Mouse (Mus musculus): ENCODE results near the gene Tfrc. TPM values are rescaled to one million over a fixed set of nuclear protein-coding genes. Genes with fewer than 3 reads are reported as not detected.

The Tfrc gene
- 100 to 1,000 TPM in 1 of 2 experiments, 10 to 100 TPM in 1; 83.5 to 124 TPM for total RNA-seq (2021)
- long read RNA-seq, experiment 1, full-length matches to known transcripts, result 19 of 29 reads
- long read RNA-seq, experiment 1, partial matches to known transcripts, result 1 of 29 reads
- long read RNA-seq, experiment 1, other reads (novel, unspliced or antisense), result 9 of 29 reads
- long read RNA-seq, experiment 2, full-length matches to known transcripts, result 31 of 38 reads
- long read RNA-seq, experiment 2, partial matches to known transcripts, result 0 of 38 reads
- long read RNA-seq, experiment 2, other reads (novel, unspliced or antisense), result 7 of 38 reads

DNA sequence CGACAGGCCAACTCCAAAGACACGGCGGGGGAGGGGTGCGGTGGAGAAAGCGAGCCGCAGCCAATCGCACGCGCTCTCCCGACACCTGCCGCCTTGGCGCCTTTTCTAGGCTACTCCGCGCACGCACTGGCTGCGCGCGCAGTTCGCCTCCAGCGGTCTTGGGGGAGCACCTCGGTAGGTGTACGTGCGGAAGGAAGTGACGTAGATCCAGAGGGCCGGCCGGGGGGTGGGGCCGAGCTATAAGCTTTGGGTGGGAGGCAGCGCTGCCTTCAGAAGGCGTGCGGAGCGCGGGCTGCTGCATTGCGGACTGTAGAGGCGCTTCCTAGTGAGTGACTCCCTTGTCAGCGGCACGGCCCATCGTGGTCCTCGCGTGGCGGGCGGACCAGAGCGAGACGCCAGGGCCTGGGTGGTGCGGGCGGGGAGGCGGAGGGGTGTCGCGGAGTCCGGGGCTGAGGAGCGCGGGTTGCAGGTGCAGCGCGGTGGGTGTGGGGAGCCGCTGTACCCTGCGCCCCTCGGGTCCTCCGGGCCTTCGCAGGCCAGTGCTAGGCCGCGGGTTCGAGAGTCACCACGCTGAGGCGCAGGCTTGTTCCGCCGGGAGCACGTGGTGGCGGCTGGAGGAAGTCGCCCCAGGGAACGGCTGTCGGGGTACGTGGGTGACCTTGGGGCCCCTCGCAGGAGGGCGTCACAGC lies at the start of gene Tfrc:
Tfrc (plus strand) TSS at position 209 of the 689 bp plus-strand sequence.
- peak; percentile 85 to 92 for DNase-seq (ENCODE audit: low spot score in 2 of 2)

DNA sequence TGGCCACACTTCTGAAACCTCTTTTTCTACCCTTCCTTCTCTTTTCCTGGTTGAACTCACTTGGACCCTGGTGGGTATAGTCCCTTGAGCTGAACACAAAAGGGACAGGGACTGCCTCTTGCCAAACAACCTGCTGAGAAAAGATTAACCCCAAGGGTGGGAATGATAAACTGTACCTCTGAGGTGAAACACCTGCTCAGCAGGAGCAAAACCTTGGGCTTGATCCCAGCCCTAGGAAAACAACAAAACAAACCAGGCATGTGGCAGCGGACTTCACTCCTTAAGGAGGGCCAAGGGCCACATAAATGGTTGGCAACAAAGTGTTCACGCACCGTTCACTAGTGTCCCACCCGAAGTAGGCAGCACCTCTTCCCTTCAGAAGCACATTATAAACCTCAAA lies 49.2 kb upstream of the Tfrc start:
- DNase-seq (ENCODE audit: low spot score in 2 of 2), result no peak

DNA sequence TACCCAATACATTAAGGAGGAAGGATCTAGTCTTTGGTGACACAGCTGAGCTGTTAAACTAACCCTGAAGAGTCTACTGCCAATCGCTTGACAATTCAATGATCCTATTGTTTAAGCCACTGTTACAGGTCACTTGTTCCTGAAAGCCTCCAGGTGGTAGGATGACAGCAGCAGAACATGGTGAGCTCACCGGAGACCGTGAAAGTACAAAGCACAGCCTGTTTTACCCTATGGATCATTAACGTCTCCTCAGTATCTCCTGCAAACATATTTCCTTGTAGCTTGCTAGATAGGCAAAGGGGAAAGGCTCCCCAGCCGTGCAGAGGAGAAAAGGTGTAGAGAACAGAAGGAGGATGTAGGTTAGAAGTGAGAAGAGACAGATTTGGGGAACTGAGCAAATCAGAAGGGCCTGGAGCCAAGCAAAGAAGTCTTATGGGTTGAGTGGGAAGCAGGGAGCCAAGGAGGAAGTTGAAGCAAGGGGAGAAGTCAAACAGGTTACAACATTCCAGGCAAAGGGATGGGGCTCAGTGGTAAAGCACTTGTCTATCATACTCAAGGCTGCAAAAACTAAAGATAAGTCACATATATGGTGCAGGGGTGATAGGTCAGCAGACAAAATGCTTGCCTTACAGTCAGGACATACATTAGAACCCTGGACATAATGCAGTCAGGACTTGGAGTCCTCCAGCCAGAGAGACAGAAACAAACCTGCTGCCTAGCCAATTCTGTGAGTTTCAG lies 45.5 kb upstream of the Tfrc start:
- DNase-seq (ENCODE audit: low spot score in 2 of 2), result no peak

DNA sequence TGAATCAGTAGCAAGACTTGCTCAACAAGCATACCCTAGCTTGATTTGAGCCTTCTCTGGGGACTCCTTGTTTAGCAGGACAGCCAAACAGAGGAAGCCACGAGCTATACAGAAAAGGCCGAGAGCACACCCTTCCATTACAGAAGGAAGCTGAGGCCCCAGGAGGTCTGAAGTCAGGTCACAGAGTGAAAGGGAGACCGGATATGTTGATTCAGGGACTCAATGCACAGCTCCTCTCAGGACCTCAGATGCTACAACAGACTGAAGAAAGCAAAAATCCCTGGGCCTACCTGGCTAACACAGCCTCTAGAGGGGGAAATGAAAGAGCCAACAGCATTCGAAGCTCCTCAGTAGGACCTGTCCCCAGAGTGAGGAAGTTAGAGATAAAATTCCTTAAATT lies 41.4 kb upstream of the Tfrc start:
- DNase-seq (ENCODE audit: low spot score in 2 of 2), result no peak

DNA sequence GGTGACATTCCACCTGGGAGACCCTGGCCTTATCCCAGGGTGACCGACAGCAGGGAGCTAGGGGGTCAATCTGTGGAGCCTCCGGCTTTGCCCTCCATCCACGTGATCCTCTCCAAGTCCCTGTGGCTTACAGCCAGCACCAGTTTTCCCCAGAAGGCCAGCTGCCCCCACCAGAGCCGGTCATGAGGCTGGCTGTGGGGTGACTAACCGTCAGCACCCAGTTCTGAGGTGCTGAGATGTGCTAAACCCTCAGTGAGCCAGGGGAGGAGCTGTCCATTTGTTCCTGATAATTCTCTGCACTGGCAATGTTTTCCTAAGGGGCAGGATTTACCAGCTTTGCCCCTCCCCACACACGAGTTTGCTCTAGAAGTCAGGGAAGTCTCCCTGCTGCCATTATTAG lies 40.3 kb upstream of the Tfrc start:
- DNase-seq (ENCODE audit: low spot score in 2 of 2), result no peak

DNA sequence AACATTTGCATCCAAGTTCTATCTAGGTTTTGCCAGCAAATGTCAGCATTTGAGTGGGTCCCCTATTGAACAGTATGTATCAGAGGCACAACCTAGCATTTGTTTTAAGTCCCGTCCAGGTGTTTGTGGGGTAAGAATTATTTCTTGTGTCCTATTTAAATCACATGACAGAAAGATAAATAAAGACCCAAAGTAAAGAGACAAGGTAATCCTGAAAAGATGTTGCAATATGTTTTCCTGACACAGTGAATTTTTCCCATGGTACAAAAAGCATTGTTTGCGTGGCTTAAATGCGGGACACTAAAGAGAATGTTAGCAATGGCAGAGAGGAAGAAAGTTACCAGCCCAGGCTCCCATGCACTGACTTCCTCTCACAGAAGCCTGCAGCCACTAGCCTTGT lies 38.7 kb upstream of the Tfrc start:
- no peak for DNase-seq (ENCODE audit: low spot score in 2 of 2)

DNA sequence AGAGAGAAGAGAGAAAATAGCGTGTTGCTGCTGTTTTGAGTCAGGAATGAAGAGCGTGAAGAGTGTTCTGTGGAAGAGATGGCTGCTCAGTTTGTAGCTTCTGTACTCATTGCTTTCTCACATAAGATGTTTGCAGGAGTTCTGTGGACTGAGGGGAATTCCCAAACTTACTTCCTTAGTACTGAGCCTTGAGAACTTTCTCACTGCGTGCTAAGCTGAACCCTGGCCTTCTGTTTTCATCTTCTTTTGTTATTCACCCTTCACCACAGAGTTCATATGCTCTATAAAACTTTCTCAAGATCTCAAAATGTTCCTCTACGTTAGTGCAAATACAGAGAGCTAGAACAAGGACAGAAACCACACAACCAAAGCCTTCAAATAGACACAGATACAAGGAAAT lies 36.2 kb upstream of the Tfrc start:
- no peak for DNase-seq (ENCODE audit: low spot score in 2 of 2)

DNA sequence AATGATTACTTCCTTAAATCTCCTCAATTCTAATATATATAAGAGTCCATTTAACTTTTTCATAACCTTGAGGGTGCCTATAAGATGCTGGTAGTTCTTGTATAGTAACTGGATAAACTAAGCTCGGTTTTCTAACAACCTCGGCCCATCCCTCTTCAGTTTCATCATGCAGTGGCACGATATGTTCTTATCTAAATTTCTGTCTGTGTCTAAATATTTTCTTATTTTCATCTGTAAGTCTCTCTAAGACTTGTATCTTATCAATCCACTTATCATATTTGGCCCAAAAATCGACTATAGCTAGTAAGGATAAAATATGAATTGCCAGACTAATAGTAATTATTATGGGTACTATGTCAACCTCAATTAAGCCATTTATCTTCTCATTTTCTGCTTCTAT lies 22.2 kb upstream of the Tfrc start:
- no peak for DNase-seq (ENCODE audit: low spot score in 2 of 2)

DNA sequence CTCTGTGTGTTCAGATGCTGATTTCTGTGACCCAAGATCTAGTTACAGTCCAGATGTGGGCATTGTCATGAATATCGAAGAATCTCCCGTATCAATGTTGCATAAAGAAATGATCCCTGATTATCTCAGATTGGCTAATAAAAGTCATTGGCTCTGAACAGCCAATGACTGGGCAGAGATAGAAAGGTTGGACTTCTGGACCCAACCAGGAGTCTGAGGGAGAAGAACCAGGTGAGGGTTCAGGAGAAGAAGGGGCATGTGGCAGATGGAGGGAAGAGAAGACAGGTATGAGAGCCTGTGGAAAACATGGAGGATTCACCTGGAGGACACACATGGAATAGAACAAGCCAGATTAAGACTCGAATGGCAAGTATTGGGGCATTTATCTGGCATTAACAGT lies 20.2 kb upstream of the Tfrc start:
- DNase-seq (ENCODE audit: low spot score in 2 of 2), result no peak

DNA sequence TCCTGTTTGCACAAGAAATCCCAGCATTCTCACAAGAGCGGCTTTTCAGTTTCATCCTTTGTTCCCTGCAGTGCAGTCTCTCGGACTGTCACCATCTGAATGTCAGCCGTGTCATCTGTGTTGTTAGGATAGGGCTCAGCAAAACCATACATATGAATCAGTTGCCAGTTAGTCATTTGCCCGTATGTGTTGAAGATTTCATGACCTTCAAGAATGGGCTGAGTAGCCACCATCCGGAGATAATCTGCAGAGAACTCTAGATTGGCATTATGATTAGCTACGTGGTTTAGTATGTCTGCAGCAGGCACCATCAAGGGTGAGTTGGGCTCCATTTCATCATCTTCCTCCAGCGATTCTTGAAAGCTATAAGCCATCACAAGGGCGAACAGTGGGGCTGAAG lies 17.2 kb upstream of the Tfrc start:
- no peak for DNase-seq (ENCODE audit: low spot score in 2 of 2)

DNA sequence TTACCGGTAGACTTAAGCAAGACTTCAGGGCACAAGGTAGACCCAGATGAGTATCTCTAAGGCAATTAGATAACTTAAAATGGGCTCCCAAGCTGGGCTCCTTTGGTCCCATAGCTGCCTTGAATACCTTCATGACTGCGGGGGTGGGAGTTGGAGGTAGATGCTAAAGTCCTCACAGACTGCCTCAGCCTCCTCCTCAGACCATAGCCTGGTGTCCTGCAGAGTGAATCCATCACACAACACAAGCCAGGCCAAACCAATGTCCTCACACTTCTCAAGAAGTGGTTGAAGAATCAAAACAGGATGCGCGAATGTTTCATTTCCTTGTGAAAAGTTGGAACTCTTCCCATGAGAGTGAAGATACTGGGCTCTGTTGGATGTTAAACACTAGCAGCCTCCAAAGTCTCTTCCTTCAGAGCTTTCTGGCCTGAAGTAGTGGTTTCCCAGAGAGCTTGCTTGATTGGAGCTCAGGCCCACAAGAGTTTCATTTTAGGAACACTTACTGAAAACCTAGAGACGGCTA lies 15.4 kb upstream of the Tfrc start:
- no peak for DNase-seq (ENCODE audit: low spot score in 2 of 2)

DNA sequence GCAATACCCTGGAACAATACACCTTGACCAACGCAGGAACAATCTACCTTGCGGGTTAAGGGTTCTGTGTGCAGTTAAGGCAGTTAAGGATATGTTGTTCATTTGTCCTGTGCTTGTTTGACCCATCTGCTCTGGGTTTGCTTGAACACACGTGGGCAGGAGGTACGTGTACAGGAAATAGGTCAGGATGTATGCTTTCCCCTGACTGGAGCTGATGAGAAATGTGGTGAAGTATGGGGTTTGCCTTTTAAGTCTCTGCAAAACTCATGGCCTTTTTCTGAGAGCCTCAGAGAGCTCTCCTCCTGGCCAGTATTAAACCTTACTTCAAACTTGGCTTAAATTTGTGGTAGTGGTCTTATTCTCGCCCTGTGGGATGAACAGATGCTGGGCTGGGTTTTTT lies 14.8 kb upstream of the Tfrc start:
- no peak for DNase-seq (ENCODE audit: low spot score in 2 of 2)

DNA sequence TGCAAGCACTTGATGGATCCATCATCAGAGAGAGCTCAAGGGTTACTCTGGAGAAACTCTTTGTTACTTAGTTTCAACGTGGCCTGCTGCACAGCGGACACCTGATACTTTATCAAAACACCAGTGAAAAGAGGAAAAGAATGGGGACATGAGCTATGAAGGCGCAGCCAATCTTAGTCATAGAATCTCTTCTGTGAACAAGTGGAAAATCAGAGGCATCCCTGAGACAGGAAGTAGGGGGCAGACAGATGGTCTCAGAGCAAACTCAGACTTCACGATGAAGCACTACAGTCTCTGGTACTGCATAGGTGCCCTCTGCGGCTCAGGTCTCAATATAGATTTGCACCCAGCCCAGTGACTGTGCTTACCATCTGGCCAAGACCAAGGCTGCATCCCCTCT lies 14.0 kb upstream of the Tfrc start:
- DNase-seq (ENCODE audit: low spot score in 2 of 2), result no peak

DNA sequence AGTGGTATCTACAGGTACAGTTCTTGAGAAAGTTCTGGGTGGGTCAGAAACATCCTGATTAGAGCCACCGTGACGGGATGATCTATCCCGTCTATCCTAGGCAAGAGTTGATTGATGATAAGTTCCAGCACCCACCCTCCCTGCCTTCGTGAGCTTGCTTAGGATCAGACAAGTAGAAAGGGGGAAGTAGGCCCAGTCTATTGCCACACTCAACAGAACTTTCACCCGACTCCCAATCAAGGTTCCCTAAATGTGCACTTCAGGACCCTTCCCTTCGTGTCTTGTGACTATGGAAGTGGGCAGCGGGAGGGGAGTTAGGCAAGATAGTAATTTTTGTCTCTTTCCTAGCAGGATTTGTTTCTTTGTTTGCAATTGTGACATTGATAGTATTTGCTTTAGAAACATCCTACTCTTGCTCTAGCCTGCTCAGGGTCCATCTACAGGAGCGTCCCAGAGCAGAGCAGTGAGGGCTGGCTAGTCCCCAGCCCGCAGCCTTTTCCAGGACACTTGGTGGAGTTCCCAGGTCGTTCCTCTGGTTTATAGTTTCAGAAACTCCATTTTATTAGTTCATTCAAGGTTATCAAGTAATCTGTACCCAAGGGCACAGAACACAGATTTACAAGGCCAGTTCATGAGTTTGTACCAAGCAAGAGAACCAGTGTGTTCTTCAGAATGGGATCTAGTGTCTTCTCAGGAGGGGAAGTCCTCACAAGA lies 13.4 kb upstream of the Tfrc start:
- no peak for DNase-seq (ENCODE audit: low spot score in 2 of 2)

DNA sequence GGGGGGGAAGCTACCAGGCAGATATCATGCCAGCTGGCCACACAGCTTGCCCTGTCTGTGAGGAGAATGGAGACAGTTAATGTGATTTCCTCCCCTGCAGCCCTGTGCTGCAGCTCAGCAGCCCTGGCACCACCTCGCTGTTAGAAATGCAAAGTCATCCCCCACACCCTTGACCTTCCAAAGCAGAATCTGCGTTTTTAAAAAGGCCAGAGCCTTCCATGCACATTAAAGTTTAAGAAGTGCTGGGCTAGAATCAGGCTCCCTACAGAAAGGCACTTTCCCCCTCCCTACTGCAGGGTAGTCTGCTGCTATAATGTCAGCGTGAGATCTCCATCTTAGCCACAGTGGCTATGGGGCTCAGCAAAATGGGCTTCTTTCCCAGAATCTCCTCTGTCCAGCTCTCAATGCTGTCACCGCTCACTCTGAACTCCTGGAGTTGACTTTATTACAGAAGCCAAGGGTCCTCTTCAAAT lies 10.8 kb upstream of the Tfrc start:
- peak in 1 of 2 experiments; percentile 12 for DNase-seq (ENCODE audit: low spot score in 2 of 2)

DNA sequence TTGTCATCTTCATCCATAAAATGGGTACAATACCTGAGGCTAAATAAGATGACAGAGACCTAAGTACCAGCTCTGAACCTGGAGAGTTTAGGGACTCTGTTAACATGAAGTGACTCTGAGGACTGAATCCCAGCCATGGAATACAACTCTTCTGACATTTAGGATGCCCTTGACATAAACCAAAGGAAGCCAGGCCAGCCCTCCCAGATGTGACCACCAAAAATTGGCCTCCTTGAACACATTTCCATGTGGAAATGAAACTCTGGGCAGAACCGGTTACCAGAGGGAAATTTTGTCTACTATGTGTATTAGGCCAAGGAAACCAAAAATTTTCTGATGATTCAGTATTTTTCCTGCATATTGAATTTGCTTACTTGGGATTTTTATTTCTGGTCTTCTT lies 9.6 kb upstream of the Tfrc start:
- no peak for DNase-seq (ENCODE audit: low spot score in 2 of 2)

DNA sequence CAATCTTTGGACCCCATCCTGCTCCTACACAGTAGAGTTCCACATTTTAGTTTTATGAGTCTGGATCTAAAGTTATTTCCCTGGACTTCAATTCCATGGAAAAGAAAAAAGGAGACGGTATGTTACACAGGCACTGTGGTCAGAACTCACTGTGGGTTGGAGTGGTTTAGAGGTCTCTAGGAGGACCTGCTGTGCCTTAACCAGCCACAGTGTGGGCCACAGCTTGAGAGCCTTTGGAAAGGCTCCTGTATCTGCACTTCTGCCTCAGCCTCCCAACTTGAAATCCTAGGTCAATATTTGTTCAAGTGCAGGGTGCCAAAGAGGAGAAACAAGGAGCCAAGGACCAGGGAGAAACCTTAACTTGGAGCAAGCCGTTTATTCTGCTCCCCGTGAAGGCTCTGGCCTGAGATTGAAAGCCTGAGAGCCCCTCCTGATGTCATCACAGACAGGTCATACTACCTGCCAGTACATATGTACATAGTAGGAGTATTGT lies 6.5 kb upstream of the Tfrc start:
- no peak for DNase-seq (ENCODE audit: low spot score in 2 of 2)

DNA sequence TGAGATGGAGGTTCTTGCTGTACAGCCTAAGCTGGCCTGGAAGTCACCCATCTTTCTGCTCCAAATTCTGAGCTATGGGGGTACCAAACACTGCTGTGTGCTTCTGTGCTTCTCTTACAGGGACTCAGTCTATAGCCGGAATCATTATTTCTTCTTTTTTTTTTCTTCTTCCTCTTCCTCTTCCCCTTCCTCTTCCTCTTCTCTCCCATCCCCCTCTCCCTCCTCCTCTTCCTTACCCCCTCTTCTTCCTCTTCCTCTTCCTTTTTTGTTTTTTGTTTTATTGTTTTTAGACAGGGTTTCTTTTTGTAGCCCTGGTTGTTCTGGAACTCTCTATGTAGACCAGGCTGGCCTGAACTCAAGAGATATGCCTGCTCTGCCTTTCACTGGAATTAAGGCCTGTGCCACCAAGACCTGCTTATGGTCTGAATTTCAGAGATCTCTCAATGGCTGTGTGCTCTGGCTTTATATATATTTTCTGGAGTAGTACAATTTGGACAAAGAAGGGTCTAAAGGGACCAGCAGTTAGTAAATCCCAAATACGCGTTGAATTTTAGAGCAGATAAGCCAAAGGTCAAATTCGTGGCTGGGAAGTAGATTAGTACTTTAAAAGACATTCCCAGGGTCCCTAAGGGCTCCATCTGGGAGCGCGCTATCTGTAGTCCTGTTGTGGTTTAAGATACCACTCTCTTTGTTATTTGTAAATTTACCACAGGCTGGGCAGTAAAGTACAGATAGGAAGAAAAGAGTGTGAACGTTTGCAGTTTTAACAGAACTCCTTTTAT lies 967 bp upstream of the Tfrc start:
- no peak for DNase-seq (ENCODE audit: low spot score in 2 of 2)

DNA sequence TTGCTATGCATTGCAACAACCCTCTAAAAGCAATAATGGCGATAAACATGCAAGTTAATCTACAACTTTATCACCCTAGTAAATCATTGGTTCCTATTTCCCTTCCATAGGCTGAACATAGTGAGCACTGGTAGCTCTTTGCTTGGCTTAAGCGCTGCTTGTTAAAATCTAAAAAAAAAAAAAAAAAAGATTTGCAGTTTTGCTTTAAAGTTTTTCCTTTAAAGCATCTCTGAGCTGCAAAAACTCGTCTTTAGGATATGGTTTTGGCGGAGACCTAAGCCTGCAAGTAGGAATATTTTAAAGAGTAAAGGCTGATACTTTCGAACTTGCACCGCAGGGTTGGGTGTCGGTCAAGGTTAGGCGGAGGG lies 392 bp upstream of the Tfrc start:
- no peak for DNase-seq (ENCODE audit: low spot score in 2 of 2)

DNA sequence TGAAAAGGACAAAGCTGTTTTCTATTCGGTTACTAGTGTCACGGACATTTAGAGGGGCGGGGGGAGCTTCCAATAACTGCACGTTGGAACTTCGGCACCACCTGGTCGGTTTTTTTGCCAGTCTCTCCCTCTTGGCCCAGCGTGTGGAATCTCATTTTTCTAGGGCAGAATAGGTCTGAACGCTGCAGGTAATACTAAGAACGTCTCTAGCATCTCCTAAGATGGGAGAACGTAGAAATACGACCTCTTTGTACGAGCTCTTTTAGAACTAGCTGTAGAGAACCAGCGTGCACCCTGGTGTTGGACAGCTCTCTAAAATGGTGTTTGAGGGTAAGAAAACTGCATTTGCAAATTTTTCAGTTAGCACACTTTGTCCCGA lies 670 bp downstream of the Tfrc start:
- no peak for DNase-seq (ENCODE audit: low spot score in 2 of 2)

Measured in gastrocnemius, postnatal 4 days (tissue).